Mouse (Mus musculus) stomach, postnatal 0 days (tissue): ENCODE measurements around the gene Smarcb1. TPM values are rescaled to one million over a fixed set of nuclear protein-coding genes. Genes with fewer than 3 reads are reported as not detected.

Experiments
- ATAC-seq: fragments of 200-750 bp; cut with Nextera tagmentation; 2 replicates; pipeline ENCODE4 v1.8.0; 2017; ENCODE audit not compliant: low FRiP score, low TSS enrichment
- DNase-seq: peaks from one replicate; pipeline ENCODE4 v3.0.0-alpha.2; 2016; ENCODE audit warnings: low spot score
- H3K27ac ChIP-seq: fragments of 300-500 bp; sonication (generic); replicated peaks from 2 replicates; pipeline ENCODE4 v1.5.1; 2014; ENCODE audit warnings: mild to moderate bottlenecking, control low read depth
- H3K27me3 ChIP-seq: fragments of 300-500 bp; sonication (generic); 2 replicates; pipeline ENCODE4 v1.6.1; 2014; ENCODE audit warnings: low read length; ENCODE audit not compliant: control insufficient read depth, insufficient read depth
- H3K36me3 ChIP-seq: fragments of 300-500 bp; sonication (generic); 2 replicates; pipeline ENCODE4 v1.6.1; 2014; ENCODE audit warnings: low read length, mixed read lengths; ENCODE audit not compliant: control insufficient read depth, insufficient read depth
- H3K4me1 ChIP-seq: fragments of 300-500 bp; sonication (generic); replicated peaks from 2 replicates; pipeline ENCODE4 v1.6.1; 2014; ENCODE audit warnings: antibody characterized with exemption; ENCODE audit not compliant: control insufficient read depth, insufficient read depth
- H3K4me2 ChIP-seq: fragments of 300-500 bp; sonication (generic); replicated peaks from 2 replicates; pipeline ENCODE4 v1.6.1; 2014; ENCODE audit warnings: low read depth, mild to moderate bottlenecking, control low read depth, moderate library complexity
- H3K4me3 ChIP-seq: fragments of 300-500 bp; sonication (generic); 2 replicates; pipeline ENCODE4 v1.5.1; 2014; ENCODE audit warnings: low read depth, low read length, control low read depth
- H3K9ac ChIP-seq: fragments of 300-500 bp; sonication (generic); 2 replicates; pipeline ENCODE4 v1.6.1; 2014; ENCODE audit warnings: mild to moderate bottlenecking, low read length, control low read depth, mixed read lengths
- H3K9me3 ChIP-seq: fragments of 300-500 bp; sonication (generic); 2 replicates; pipeline ENCODE4 v1.6.1; 2016; ENCODE audit warnings: low read length; ENCODE audit not compliant: control insufficient read depth
- CTCF ChIP-seq: IDR thresholded peaks from 2 replicates; pipeline ENCODE4 v1.5.1; 2016; ENCODE audit warnings: antibody characterized with exemption, low read depth, mild to moderate bottlenecking, moderate library complexity
- EP300 ChIP-seq: optimal IDR thresholded peaks from 2 replicates; pipeline ENCODE3; 2016; ENCODE audit warnings: antibody characterized with exemption
- WGBS: fragments of 180-500 bp; shearing (Covaris S2); extraction: QIAGEN DNeasy Blood & Tissue Kit; methylation state at CpG from one replicate; pipeline ENCODE4 v1.1.7; 2014; 5-methylcytosine and 5-hydroxymethylcytosine counted together
- polyA plus RNA-seq: library from polyadenylated mRNA; unstranded; fragments of >200 nt; fragmentation: Nextera tagmentation; extraction: Ambion mirVana; gene quantifications from 2 replicates; pipeline ENCODE4 v1.2.1, GENCODE M21; 2015

Smarcb1 gene
- polyA plus RNA-seq, 1 experiment from 2014 or later: 81.9 TPM

DNA sequence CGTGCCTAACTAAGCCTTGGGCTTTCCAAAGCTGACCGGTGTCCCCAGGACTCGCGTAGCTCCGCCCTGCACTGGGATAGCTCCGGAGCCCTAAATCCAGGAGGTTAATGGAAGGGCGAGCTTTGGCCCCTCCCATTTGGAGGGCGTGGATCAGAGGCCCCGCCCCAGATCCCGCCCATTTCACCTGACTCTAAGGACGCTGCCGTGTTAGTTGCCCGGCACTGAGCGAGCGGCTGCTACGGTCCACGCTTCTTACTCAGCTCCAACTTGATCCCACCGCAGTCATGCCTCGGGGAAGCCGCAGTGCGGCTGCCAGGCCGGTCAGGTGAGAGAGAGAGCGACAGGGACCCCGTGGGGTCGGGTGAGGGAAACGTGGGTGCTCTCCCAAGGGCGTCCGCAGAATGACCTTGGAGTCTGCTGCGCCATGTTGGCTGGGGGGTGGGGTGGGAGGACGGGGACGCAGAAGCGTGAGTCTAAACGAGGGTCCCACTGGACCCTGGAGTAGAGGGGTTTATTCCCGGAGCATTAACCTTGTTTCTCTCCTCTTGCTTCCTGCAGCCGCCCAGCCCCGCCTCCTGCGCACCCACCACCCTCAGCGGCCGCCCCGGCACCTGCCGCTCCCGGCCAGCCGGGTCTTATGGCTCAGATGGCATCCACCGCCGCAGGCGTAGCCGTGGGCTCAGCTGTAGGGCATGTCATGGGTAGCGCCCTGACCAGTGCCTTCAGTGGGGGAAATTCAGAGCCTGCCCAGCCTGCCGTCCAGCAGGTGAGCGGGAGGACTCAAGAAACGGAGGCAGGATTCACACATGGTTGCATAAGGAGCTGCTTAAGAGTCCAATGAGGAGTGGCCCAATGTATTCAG is 14.5 kb upstream of the Smarcb1 start, which contains the start of gene Mmp11:
TSS of gene Mmp11 (minus strand) at position 817 of the 862 bp plus-strand sequence.
- 4% methylated on average over 45 of the region's 51 CpGs for WGBS
- no peaks in the 10 kb centered on the region for H3K27me3 ChIP-seq
- no peak within 1 kb of the TSS; the same call in 1 of the 2 replicates for H3K27ac ChIP-seq
- peak within 1 kb of the TSS; percentile 74 for H3K4me2 ChIP-seq
- ATAC-seq (peak; percentile 85), DNase-seq (peak; percentile 93)
- peaks cover 11% of the 10 kb centered on the region for H3K4me1 ChIP-seq
- H3K9ac ChIP-seq: peak within 1 kb of the TSS; percentile 62
- H3K9me3 ChIP-seq: no peaks in the 10 kb centered on the region
- H3K36me3 ChIP-seq: no peaks in the 10 kb centered on the region
- H3K4me3 ChIP-seq: peak within 1 kb of the TSS; percentile 56
- TF ChIP-seq CTCF (no peak), EP300 (no peak)

DNA sequence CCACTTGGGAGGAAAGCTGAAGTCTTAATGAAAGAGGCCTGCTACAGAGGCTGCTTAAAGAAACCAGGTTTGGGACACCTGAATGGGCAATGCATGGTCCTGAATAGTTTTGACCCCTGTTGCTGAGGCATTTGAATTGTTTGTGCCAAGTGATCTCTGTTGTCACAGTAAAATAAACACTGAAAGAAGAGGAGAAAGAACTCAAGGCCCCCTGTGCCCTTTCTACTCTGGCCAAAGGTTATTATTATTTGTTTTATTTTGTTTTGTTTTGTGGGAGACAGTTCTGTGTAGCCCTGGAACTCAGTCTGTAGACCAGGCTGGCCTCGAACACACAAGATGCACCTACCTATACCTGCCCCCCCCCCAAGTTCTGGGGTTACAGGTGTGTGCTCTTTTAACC is 13.6 kb upstream of the Smarcb1 start:
- DNase-seq: no peak
- TF ChIP-seq CTCF (no peak), EP300 (no peak)
- Histone ChIP-seq H3K36me3 (no peaks in the 10 kb centered on the region), H3K27ac (no peak overlapping the region), H3K4me2 (no peak overlapping the region; the same call in 1 of the 2 replicates), H3K27me3 (no peaks in the 10 kb centered on the region), H3K4me3 (no peak overlapping the region), H3K4me1 (peaks cover 11% of the 10 kb centered on the region), H3K9me3 (no peaks in the 10 kb centered on the region), H3K9ac (no peak overlapping the region)
- WGBS: 65% methylated on average over 1 of the region's 1 CpGs
- ATAC-seq: no peak

DNA sequence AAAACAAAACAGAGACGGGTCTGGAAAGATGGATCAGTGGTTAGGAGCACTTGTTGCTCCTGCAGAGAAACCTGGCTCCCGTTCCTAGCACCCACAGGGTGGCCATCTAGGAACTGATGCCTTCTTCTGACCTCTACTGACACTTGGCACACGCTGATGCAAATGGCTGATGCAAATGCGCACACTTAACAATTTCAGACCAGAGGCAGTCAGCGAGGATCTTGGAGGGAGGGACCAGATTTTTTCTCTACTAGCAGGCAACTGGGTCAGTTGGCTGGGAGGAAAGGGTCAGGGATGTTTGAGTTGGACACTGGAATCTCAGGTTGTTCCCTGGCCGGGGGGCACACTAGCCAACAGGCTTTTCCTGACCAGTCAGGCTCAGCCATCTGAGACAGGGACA is 11.5 kb upstream of the Smarcb1 start, which contains the start of gene Chchd10:
TSS of gene Chchd10 (plus strand) at position 240 of the 400 bp plus-strand sequence.
- Histone ChIP-seq H3K27me3 (no peaks in the 10 kb centered on the region), H3K4me3 (peak within 1 kb of the TSS; percentile 58), H3K36me3 (no peaks in the 10 kb centered on the region), H3K9ac (peak within 1 kb of the TSS; percentile 82), H3K27ac (peak within 1 kb of the TSS; percentile 45; the same call in 1 of the 2 replicates), H3K4me1 (peaks cover 11% of the 10 kb centered on the region), H3K9me3 (no peaks in the 10 kb centered on the region), H3K4me2 (peak within 1 kb of the TSS; percentile 91)
- DNase-seq (no peak), ATAC-seq (no peak)
- TF ChIP-seq CTCF (no peak), EP300 (no peak)
- 45% methylated on average over 6 of the region's 6 CpGs for WGBS

DNA sequence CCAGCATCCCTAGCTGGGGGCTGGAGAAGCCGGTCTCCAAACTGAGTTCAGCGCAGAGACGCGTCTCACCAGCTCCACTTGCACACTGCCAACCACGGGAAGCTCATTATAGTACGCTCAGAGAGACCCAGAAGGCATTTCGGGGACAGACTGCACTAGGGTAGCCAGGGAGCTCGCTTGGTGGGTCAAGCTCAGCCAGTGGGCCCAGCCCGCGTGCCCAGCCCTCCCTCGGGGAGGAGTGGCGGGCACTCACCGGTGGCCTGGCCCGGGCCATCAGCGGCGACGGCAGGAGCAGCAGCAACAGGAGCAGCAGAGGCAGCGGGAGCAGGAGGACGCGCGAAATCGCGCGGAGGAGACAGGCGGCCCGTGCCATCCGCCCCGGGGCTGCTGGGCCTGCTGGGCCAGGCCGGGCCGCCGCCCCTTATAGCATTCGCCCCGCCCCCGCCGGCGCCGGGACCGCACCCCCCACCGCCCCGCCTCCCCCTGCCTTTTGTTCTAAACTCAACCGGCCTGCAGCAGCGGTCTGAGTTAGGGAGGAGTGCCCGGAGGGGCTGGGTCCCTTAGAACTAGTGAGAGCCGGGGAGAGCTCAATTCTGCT is 10.8 kb upstream of the Smarcb1 start:
- WGBS: 1% methylated on average over 41 of the region's 44 CpGs
- DNase-seq (peak; percentile 81), ATAC-seq (peak; percentile 65)
- H3K4me3 ChIP-seq: peak overlapping the region; percentile 58
- peak overlapping the region; percentile 45; the same call in 1 of the 2 replicates for H3K27ac ChIP-seq
- TF ChIP-seq CTCF (no peak), EP300 (no peak)
- no peaks in the 10 kb centered on the region for H3K36me3 ChIP-seq
- H3K4me1 ChIP-seq: peaks cover 11% of the 10 kb centered on the region
- peak overlapping the region; percentile 82 for H3K9ac ChIP-seq
- no peaks in the 10 kb centered on the region for H3K9me3 ChIP-seq
- peak overlapping the region; percentile 91 for H3K4me2 ChIP-seq
- no peaks in the 10 kb centered on the region for H3K27me3 ChIP-seq

DNA sequence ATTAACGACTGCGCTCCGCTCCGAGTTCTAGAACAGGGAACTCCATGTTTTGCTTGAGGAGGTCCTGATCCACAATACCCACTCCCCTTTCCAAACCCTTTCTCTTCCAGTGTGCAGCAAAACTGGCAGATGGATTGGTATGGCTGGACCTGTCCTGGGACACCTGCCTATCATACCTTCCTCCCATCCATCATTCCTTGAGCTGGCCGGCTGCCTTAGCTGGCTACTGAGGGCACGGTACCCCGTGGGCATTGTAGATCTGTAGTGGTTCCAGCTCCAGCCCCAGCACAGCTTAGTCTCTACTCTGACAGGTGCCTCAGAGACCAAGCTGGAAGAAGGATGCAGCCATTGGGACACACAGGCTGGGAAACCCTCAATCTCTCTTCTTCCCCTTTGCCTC is 9.9 kb upstream of the Smarcb1 start:
- Histone ChIP-seq H3K9ac (peak overlapping the region; percentile 82; the same call in 1 of the 2 replicates), H3K4me1 (peaks cover 6% of the 10 kb centered on the region; the same call in 1 of the 2 replicates), H3K9me3 (no peaks in the 10 kb centered on the region), H3K4me3 (peak overlapping the region; percentile 58; the same call in 1 of the 2 replicates), H3K4me2 (peak overlapping the region; percentile 91), H3K36me3 (peaks cover under 1% of the 10 kb centered on the region; the same call in 1 of the 2 replicates), H3K27me3 (no peaks in the 10 kb centered on the region), H3K27ac (no peak overlapping the region)
- TF ChIP-seq CTCF (no peak), EP300 (no peak)
- no peak for DNase-seq
- ATAC-seq: no peak
- WGBS: 12% methylated on average over 7 of the region's 7 CpGs
